Mouse (Mus musculus) spleen, postnatal 36 days (tissue): ENCODE data around the gene Gm21876.
"Not testable (repeated sequence)": the region's sequence is repeated elsewhere in the genome, so short reads cannot be mapped to it uniquely, and the experiment has no call there.

Source experiments
- DNase-seq, 2 experiments: peaks; one replicate each; pipeline ENCODE4 v3.0.0; 2022; ENCODE audit warnings: low spot score in 2 of 2, mixed read lengths in 1 of 2

Gene Gm21876

DNA sequence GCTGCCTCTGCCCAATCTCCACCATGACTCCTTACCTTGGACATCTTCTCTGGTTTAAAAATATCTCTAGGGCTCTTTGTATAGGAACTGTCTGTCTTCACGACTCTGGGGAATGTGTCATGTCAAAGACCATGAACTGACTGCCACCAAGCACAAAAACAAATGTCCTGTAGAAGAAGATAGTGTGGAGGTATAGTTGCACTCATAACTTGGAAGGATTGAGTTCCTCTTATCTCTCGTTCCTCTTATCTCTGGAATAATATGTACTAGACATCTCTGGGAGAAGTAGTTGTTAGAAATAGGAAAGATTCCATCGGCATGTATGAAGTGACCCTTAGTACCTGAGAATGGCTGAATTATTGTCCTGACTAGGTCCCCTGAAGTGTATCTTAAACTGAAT lies at the start of gene Gm21876:
Gene Gm21876, minus strand, starts transcription at position 101 of the 400 bp plus-strand sequence.
- DNase-seq, result no peak

DNA sequence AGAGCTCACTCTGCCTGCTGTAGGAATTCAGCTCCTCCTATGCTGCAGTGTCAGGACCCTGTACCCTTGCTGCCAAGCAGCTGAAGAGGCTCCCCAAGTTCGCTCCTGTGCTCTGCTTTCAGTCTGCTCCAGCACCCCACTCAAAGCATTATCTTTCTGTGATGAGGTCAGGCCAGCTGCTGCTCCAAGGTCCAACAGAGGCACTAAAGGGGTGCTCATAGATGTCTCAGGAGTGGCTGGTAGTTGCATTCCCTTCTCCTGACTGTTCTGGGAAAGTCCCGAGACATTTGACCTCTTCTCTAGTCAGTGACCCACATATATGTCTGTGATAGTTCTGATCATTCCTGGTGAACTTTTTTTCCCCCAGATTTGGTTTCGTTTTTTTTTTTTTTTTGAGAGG lies 45.0 kb upstream of the Gm21876 start:
- no peak for DNase-seq

DNA sequence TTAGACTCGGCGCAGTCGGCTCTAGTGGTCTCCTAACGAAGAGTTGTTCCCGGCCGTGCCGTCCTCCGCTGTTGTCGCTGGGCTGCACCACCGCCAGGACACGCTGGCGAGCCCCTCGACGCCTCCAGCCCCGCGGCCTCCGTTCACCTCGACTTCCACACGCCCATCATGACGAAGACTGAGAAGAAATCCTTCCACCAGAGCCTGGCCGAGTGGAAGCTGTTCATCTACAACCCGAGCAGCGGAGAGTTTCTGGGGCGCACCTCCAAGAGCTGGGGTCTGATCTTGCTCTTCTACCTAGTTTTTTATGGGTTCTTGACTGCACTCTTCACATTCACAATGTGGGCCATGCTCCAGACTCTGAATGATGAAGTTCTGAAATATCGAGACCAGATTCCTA lies 28.8 kb downstream of the Gm21876 start:
- DNase-seq, result not testable (repeated sequence)
